Mouse (Mus musculus) natural killer cell, adult 2 months (primary cell): Measurements from ENCODE around the gene Gm44973.
"Not testable (repeated sequence)": the region's sequence is repeated elsewhere in the genome, so short reads cannot be mapped to it uniquely, and the experiment has no call there.

Experiments
- DNase-seq, 2 experiments: peaks; one replicate each; pipeline ENCODE4 v3.0.0; 2022; ENCODE audit warnings: low spot score in 2 of 2

Gene Gm44973

GRCm38 (mm10) chr7:5015118-5016001 is at the start of gene Gm44973:
Gene Gm44973 (plus strand): TSS chr7:5015496.
- peak; percentile 91 to 92 for DNase-seq

- DNase-seq = no peak
These were observed 44.2 kb upstream of the Gm44973 start, which contains the start of gene Sbk3 for GRCm38 (mm10) chr7:4971068-4971467. Gene Sbk3 (minus strand): TSS chr7:4971168.

- no peak for DNase-seq
These were observed 43.6 kb upstream of the Gm44973 start for GRCm38 (mm10) chr7:4971710-4972109.

GRCm38 (mm10) chr7:4972321-4973047 is 42.8 kb upstream of the Gm44973 start:
- DNase-seq = no peak

GRCm38 (mm10) chr7:4975455-4975854 is 39.8 kb upstream of the Gm44973 start:
- DNase-seq = no peak

GRCm38 (mm10) chr7:4976832-4977231 is 38.5 kb upstream of the Gm44973 start:
- DNase-seq = no peak

GRCm38 (mm10) chr7:4988250-4988649 is 27.0 kb upstream of the Gm44973 start:
- no peak for DNase-seq

GRCm38 (mm10) chr7:4993347-4993998 is 21.8 kb upstream of the Gm44973 start:
- DNase-seq = no peak

GRCm38 (mm10) chr7:4993999-4994788 is 21.1 kb upstream of the Gm44973 start:
- no peak for DNase-seq

- no peak for DNase-seq
These were observed 19.9 kb upstream of the Gm44973 start for GRCm38 (mm10) chr7:4995268-4996002.

- DNase-seq = peak; percentile 76 to 81
These were observed 19.0 kb upstream of the Gm44973 start, which contains the start of gene Zfp579 for GRCm38 (mm10) chr7:4996003-4996895. Gene Zfp579 (minus strand): TSS chr7:4996158.

- no peak for DNase-seq
These were observed 18.4 kb upstream of the Gm44973 start for GRCm38 (mm10) chr7:4996934-4997333.

- DNase-seq = peak in 1 of 2 experiments; percentile 28
These were observed 15.4 kb upstream of the Gm44973 start for GRCm38 (mm10) chr7:4999876-5000275.

GRCm38 (mm10) chr7:5002876-5003275 is 12.4 kb upstream of the Gm44973 start:
- DNase-seq = not testable (repeated sequence)

- no peak for DNase-seq
These were observed 7.1 kb upstream of the Gm44973 start for GRCm38 (mm10) chr7:5008229-5008628.

- DNase-seq = no peak
These were observed 2.4 kb upstream of the Gm44973 start for GRCm38 (mm10) chr7:5012681-5013513.

- DNase-seq = peak; percentile 95 to 96
These were observed 812 bp upstream of the Gm44973 start, which contains the start of the genes Zfp524 and Fiz1 for GRCm38 (mm10) chr7:5014251-5015117. Gene Zfp524 (plus strand): TSS chr7:5014415. Gene Fiz1 (minus strand): TSS chr7:5014697.
